Mouse (Mus musculus): ENCODE results near the gene Thap7. TPM values are rescaled to one million over a fixed set of nuclear protein-coding genes. Genes with fewer than 3 reads are reported as not detected.

Gene Thap7
- polyA plus RNA-seq, 1 experiment from 2014 or later = 81.0 TPM

DNA sequence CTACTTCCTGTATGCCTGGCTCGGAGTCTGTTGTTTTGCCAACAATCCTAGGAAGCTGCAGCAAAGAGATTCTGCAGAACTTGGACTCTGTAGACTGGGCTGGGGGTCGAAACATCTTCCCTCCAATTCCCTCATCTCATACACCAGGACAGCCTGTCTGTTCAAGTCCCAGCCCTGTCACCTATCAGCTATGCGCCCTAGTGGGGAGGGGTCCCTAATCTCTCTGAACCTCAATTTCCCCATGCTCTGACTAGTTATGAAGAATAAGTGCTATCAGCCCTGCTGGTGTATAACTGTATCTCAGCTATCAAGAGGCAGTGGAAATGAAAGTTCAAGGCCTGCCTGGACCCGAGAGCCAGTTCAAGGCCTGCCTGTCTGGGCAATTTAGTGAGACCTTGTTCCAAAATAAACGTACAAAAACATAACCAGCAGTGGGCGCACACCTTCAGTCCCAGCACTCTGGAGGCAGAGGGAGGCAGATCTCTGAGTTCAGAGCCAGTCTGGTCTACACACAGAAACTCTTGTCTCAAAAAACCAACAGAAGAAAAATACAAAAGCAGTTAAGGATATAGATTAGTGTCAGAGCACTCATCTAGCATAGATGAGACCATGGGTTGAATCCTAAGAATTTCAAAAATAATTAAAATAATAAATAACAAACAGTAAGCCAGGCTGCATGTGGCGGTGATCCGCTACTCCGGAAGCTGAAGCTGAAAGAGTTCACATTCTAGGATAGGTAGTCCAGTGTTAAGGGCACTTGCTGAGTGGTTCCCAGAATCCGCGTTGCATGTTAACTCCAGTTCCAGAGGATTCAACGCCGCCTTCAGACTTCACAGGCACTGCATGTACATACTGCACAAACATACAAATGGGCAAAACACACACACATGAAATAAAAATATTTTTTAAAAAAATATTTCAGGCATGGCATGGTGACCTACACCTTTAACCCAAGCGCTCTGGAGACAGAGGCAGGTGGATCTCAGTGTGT, 42.2 kb downstream of the Thap7 start:
- DNase-seq (ENCODE audit: low spot score) = peak; percentile 51

DNA sequence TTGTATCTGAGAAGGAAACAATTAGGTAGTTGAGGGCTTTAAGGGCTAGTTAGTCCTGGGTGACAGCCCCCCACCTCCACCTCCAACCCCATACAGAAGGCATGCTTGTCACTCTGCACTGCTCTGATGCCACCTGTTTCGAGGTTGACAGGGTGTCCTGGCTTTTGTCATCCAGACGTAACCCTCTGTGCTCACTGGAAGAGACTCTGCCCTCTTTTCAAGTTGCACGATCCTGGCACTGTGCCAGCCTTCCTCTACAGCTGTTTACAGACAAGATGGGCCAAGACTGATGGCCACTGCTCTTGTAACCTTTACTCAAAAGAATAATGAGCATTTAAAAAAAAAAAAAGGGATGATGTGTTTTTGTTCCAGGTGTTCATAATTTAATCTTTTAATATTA, 44.4 kb downstream of the Thap7 start:
- no peak for DNase-seq (ENCODE audit: low spot score)

DNA sequence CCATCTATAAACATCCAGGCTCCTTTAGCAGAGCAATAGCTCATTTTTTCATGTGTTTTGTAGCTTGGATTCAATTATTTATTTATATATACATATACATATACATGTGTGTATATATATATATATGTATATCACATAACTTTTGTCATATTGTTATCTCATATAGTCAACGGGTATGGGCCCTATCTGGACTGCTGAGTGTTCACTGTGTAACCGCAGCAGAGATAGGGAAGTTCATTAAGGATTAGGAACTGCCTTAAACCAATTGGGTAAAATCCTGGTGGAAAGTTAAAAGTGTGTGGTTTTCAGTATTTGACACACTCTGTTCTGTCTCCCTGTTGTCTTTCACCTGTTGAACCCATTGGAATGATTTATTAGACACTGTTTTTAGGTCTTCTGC, 49.5 kb downstream of the Thap7 start:
- no peak for DNase-seq (ENCODE audit: low spot score)

DNA sequence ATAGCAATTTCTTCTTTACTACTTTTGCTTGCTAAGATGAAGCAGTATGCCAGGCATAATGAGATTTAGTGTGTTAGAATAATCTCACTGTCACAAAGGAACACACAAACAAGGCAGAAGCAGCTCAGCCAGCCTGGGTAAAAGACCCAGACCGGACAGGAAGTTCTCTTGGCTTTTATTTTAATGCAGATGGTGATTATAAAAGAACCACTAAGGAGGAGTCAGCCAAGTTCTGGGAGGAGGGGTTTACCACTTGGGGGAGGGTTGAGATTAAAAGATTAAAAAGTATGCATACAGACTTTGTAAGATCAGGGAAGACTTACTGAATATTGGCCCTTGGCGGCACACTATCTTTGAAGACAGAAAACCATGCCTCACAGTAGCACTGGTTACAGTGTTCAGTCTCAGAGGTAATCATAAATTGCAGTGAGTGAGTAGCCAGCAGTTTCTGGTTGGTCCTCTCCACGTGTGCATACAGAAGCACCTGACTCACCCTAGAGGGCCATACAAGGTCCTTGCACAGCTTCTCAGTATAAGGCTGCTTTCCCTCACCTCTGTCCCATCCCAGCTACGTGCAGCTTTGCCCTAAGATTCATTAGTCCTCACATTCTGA, 52.5 kb downstream of the Thap7 start:
- no peak for DNase-seq (ENCODE audit: low spot score)

Other genes starting within 250 kb of the Thap7 start
- 0.15 and 0.30 TPM in 2 replicates for gene Serpind1, start 199.8 kb downstream of the Thap7 start, polyA plus RNA-seq (2015; fragmentation: Nextera tagmentation; extraction: Ambion mirVana)
- 14.1 and 14.8 TPM in 2 replicates for gene Snap29, start 125.2 kb downstream of the Thap7 start, polyA plus RNA-seq (2015; fragmentation: Nextera tagmentation; extraction: Ambion mirVana)
- gene Pi4ka, start 124.8 kb downstream of the Thap7 start, polyA plus RNA-seq (2015; fragmentation: Nextera tagmentation; extraction: Ambion mirVana) = 29.0 and 31.3 TPM in 2 replicates
- 59.8 and 68.0 TPM in 2 replicates for gene Crkl, start 79.1 kb downstream of the Thap7 start, polyA plus RNA-seq (2015; fragmentation: Nextera tagmentation; extraction: Ambion mirVana)
- gene Aifm3, start 41.5 kb downstream of the Thap7 start, polyA plus RNA-seq (2015; fragmentation: Nextera tagmentation; extraction: Ambion mirVana) = 0.40 and 0.42 TPM in 2 replicates
- gene Lztr1, start 22.4 kb downstream of the Thap7 start, polyA plus RNA-seq (2015; fragmentation: Nextera tagmentation; extraction: Ambion mirVana) = 30.9 and 36.4 TPM in 2 replicates
- gene Lrrc74b, start 30.1 kb upstream of the Thap7 start, polyA plus RNA-seq (2015; fragmentation: Nextera tagmentation; extraction: Ambion mirVana) = 0.20 and 0.36 TPM in 2 replicates
- gene P2rx6, start 30.7 kb upstream of the Thap7 start, polyA plus RNA-seq (2015; fragmentation: Nextera tagmentation; extraction: Ambion mirVana) = 1.4 and 2.0 TPM in 2 replicates
- 1.5 and 2.1 TPM in 2 replicates for gene Slc7a4, start 52.1 kb upstream of the Thap7 start, polyA plus RNA-seq (2015; fragmentation: Nextera tagmentation; extraction: Ambion mirVana)
- gene Smpd4, start 88.2 kb upstream of the Thap7 start, polyA plus RNA-seq (2015; fragmentation: Nextera tagmentation; extraction: Ambion mirVana) = 17.4 and 21.6 TPM in 2 replicates
- gene Ccdc74a, start 115.3 kb upstream of the Thap7 start, polyA plus RNA-seq (2015; fragmentation: Nextera tagmentation; extraction: Ambion mirVana) = 0.98 and 1.1 TPM in 2 replicates
- gene Med15, start 201.8 kb upstream of the Thap7 start, polyA plus RNA-seq (2015; fragmentation: Nextera tagmentation; extraction: Ambion mirVana) = 31.6 and 36.9 TPM in 2 replicates
- 27.6 and 30.2 TPM in 2 replicates for gene Klhl22, start 228.5 kb upstream of the Thap7 start, polyA plus RNA-seq (2015; fragmentation: Nextera tagmentation; extraction: Ambion mirVana)